Mouse (Mus musculus) midbrain, embryonic 10.5 days (tissue): ENCODE results near the gene Wwc2. TPM values are rescaled to one million over a fixed set of nuclear protein-coding genes. Genes with fewer than 3 reads are reported as not detected.

Experiments
- DNase-seq: peaks from one replicate; pipeline ENCODE4 v3.0.0-alpha.2; 2017; ENCODE audit warnings: low spot score
- H3K27ac ChIP-seq: fragments of 300-500 bp; sonication (generic); replicated peaks from 2 replicates; pipeline ENCODE4 v1.5.1; 2016; ENCODE audit warnings: mild to moderate bottlenecking
- H3K27me3 ChIP-seq: fragments of 300-500 bp; sonication (generic); 2 replicates; pipeline ENCODE4 v1.6.1; 2016; ENCODE audit warnings: low read depth, mild to moderate bottlenecking; ENCODE audit not compliant: poor library complexity, severe bottlenecking
- H3K36me3 ChIP-seq: fragments of 300-500 bp; sonication (generic); 2 replicates; pipeline ENCODE4 v1.6.1; 2016; ENCODE audit warnings: mild to moderate bottlenecking, moderate library complexity
- H3K4me1 ChIP-seq: fragments of 300-500 bp; sonication (generic); 2 replicates; pipeline ENCODE4 v1.6.1; 2016
- H3K4me3 ChIP-seq: fragments of 300-500 bp; sonication (generic); 2 replicates; pipeline ENCODE4 v1.5.1; 2016; ENCODE audit warnings: mild to moderate bottlenecking, moderate library complexity
- H3K9me3 ChIP-seq: fragments of 300-500 bp; sonication (generic); replicated peaks from 2 replicates; pipeline ENCODE4 v1.6.1; 2016; ENCODE audit warnings: mild to moderate bottlenecking
- WGBS: fragments of 180-500 bp; shearing (Covaris S2); methylation state at CpG from one replicate; pipeline ENCODE4 v1.1.7; 2016; 5-methylcytosine and 5-hydroxymethylcytosine counted together
- polyA plus RNA-seq: library from polyadenylated mRNA; unstranded; fragments of >200 nt; fragmentation: Nextera tagmentation; extraction: Ambion mirVana; gene quantifications from 2 replicates; pipeline ENCODE4 v1.2.1, GENCODE M21; 2016

Wwc2 gene
- polyA plus RNA-seq, 1 experiment from 2014 or later: 7.1 TPM

- Histone ChIP-seq H3K36me3 (no peaks in the 10 kb centered on the region), H3K27me3 (no peaks in the 10 kb centered on the region), H3K27ac (no peak overlapping the region), H3K4me1 (no peaks in the 10 kb centered on the region), H3K9me3 (no peaks in the 10 kb centered on the region), H3K4me3 (no peak overlapping the region)
- 81% methylated on average over 7 of the region's 7 CpGs for WGBS
- DNase-seq: peak; percentile 28
Observed at GRCm38 (mm10) chr8:47951380-47951932, 39.3 kb downstream of the Wwc2 start.

DNA sequence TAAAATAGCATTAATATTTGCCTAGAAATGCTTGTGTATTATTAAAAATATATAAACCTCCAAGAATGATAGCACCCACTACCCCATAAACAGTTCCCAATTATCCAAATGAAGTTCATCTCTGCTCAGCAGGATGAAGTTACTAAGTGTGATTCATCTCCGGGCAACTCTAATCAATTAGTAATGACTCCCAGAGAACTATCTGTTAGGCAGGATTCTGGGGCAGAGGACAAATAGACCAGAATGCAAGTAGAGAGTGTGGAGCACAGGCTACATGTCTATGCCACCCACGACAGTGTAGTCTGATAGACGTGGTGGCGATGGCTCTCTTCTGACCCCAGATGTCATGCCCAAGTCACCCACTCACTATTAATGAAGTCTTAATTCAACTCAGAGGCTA lies 41.9 kb downstream of the Wwc2 start:
- Histone ChIP-seq H3K4me3 (no peak overlapping the region), H3K36me3 (no peaks in the 10 kb centered on the region), H3K27ac (no peak overlapping the region), H3K27me3 (no peaks in the 10 kb centered on the region), H3K4me1 (no peaks in the 10 kb centered on the region), H3K9me3 (no peaks in the 10 kb centered on the region)
- 89% methylated on average over 4 of the region's 4 CpGs for WGBS
- DNase-seq: no peak

DNA sequence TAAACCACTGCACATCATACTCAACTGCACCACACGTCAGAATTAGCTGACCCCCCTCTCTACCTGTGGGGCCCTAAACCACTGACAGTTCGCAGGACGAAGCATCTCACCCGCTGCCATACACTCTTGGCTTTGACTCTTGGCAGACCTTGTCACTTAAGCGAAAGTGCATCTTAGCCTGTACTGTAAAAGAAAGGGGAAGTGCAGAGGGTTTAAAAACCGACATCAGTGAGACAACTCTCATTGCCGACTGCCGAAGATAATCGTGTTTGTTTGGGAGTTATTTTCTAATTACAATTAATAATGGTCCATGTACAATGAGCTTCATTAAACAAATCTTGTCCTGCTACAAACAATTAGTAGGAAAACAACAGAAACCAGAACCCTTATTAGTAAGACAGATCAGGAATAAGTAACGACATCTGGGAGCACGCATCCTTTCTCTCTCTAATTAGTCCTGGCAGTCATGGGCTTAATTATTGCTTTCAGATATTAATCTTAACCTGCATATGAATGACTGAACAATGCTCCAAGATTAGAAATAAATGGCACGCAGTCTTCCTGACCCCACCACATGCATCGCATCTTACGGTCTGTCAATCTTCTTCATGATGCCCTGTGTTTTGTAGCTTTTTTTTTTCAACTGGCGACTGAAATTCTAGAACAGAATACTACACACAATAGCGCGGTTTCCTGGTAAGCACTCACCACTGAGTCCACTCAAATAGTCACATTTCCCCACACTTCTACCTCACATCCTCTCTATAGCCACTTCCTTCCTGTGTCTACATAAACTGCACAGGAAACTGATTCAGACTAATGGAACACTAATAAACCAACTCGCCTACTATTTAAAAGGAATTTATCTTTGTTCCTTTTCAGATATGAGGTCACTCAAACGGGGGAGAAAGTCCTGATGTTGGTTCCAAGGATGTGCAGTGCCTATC lies 42.8 kb downstream of the Wwc2 start:
- Histone ChIP-seq H3K4me3 (no peak overlapping the region), H3K27ac (no peak overlapping the region), H3K9me3 (no peaks in the 10 kb centered on the region), H3K27me3 (no peaks in the 10 kb centered on the region), H3K4me1 (no peaks in the 10 kb centered on the region), H3K36me3 (no peaks in the 10 kb centered on the region)
- DNase-seq: no peak
- WGBS: 88% methylated on average over 19 of the region's 19 CpGs

GRCm38 (mm10) chr8:47943049-47943448 lies 47.7 kb downstream of the Wwc2 start:
- no peak overlapping the region for H3K27ac ChIP-seq
- WGBS: 61% methylated on average over 10 of the region's 10 CpGs
- 0 out of 2 replicates have a peak, but pooled peaks cover 3% of the 10 kb centered on the region for H3K4me1 ChIP-seq
- no peaks in the 10 kb centered on the region for H3K27me3 ChIP-seq
- no peak overlapping the region for H3K4me3 ChIP-seq
- no peaks in the 10 kb centered on the region for H3K36me3 ChIP-seq
- DNase-seq: no peak
- no peaks in the 10 kb centered on the region for H3K9me3 ChIP-seq

- H3K4me3 ChIP-seq: no peak overlapping the region
- no peaks in the 10 kb centered on the region for H3K36me3 ChIP-seq
- H3K4me1 ChIP-seq: peaks cover 6% of the 10 kb centered on the region; the same call in 1 of the 2 replicates
- 0 out of 2 replicates have a peak overlapping the region, but pooled peaks have one; percentile 2 for H3K27ac ChIP-seq
- no peaks in the 10 kb centered on the region for H3K27me3 ChIP-seq
- 92% methylated on average over 4 of the region's 5 CpGs for WGBS
- DNase-seq: no peak
- H3K9me3 ChIP-seq: no peaks in the 10 kb centered on the region
Observed at GRCm38 (mm10) chr8:47941028-47941427, 49.7 kb downstream of the Wwc2 start.

GRCm38 (mm10) chr8:47939933-47940870 lies 50.5 kb downstream of the Wwc2 start:
- WGBS: 86% methylated on average over 10 of the region's 10 CpGs
- Histone ChIP-seq H3K27ac (0 out of 2 replicates have a peak overlapping the region, but pooled peaks have one; percentile 2), H3K9me3 (no peaks in the 10 kb centered on the region), H3K36me3 (no peaks in the 10 kb centered on the region), H3K4me3 (no peak overlapping the region), H3K27me3 (no peaks in the 10 kb centered on the region), H3K4me1 (peaks cover 7% of the 10 kb centered on the region; the same call in 1 of the 2 replicates)
- no peak for DNase-seq

DNA sequence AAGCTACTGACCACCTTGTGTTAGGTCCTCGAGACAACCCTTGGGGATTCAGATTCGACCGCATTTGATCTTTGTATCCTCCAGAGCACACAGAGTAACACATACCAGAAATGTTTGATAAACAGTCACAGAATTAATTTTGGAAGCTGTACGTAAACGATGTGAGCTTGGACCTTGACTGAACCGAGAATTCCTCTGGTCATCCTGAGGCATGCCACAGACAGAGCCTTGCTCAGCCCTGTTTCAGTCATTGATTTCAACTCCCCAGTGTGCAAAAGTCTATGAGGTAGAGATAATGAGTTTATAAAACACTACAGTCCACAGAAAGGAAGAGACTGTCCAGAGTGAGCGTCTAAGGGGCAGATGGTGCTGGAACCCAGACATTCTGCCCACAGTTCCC lies 51.5 kb downstream of the Wwc2 start:
- 87% methylated on average over 7 of the region's 7 CpGs for WGBS

DNA sequence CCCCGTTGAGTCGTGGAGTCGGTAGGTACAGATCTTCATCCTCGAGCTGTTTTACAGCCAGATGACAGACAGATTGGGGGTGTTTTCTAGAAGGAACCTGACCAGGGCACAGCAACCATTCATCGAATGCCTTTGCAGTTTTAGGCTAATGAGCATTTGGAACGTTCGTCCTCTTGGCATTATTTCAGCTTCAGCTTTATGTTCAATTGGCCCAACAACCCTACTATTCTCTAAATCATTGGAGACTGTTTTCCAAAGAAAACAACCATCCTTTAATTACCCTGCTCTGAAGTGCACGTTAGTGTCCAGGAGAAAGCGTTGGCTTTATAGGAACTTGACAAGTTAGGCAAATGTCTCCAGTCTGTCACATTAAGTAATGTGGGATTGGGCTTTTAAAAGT lies 54.3 kb downstream of the Wwc2 start:
- no peaks in the 10 kb centered on the region for H3K9me3 ChIP-seq
- no peak overlapping the region for H3K4me3 ChIP-seq
- WGBS: 76% methylated on average over 9 of the region's 9 CpGs
- H3K27ac ChIP-seq: no peak overlapping the region
- H3K27me3 ChIP-seq: no peaks in the 10 kb centered on the region
- DNase-seq: no peak
- H3K4me1 ChIP-seq: peaks cover 27% of the 10 kb centered on the region
- no peaks in the 10 kb centered on the region for H3K36me3 ChIP-seq

More for the DNA sequence above, 51.5 kb downstream of the Wwc2 start:
- H3K4me1 ChIP-seq: peaks cover 8% of the 10 kb centered on the region; the same call in 1 of the 2 replicates
- H3K9me3 ChIP-seq: no peaks in the 10 kb centered on the region
- no peak overlapping the region for H3K27ac ChIP-seq
- no peak for DNase-seq
- no peaks in the 10 kb centered on the region for H3K27me3 ChIP-seq
- H3K4me3 ChIP-seq: no peak overlapping the region
- no peaks in the 10 kb centered on the region for H3K36me3 ChIP-seq

- H3K4me1 ChIP-seq: peaks cover 27% of the 10 kb centered on the region
- 83% methylated on average over 5 of the region's 5 CpGs for WGBS
- no peak overlapping the region for H3K4me3 ChIP-seq
- H3K36me3 ChIP-seq: no peaks in the 10 kb centered on the region
- DNase-seq: no peak
- H3K27me3 ChIP-seq: no peaks in the 10 kb centered on the region
- no peak overlapping the region for H3K27ac ChIP-seq
- no peaks in the 10 kb centered on the region for H3K9me3 ChIP-seq
Observed at GRCm38 (mm10) chr8:47935461-47935860, 55.3 kb downstream of the Wwc2 start.

- DNase-seq: no peak
- no peaks in the 10 kb centered on the region for H3K9me3 ChIP-seq
- H3K27me3 ChIP-seq: no peaks in the 10 kb centered on the region
- 93% methylated on average over 3 of the region's 3 CpGs for WGBS
- H3K4me3 ChIP-seq: no peak overlapping the region
- H3K27ac ChIP-seq: no peak overlapping the region
- H3K36me3 ChIP-seq: no peaks in the 10 kb centered on the region
- H3K4me1 ChIP-seq: peaks cover 27% of the 10 kb centered on the region
Observed at GRCm38 (mm10) chr8:47933087-47933486, 57.6 kb downstream of the Wwc2 start.

- WGBS: 59% methylated on average over 16 of the region's 16 CpGs
- no peaks in the 10 kb centered on the region for H3K9me3 ChIP-seq
- peak overlapping the region; percentile 18; the same call in 1 of the 2 replicates for H3K27ac ChIP-seq
- peak; percentile 25 for DNase-seq
- H3K4me1 ChIP-seq: peaks cover 27% of the 10 kb centered on the region
- no peak overlapping the region for H3K4me3 ChIP-seq
- no peaks in the 10 kb centered on the region for H3K27me3 ChIP-seq
- no peaks in the 10 kb centered on the region for H3K36me3 ChIP-seq
Observed at GRCm38 (mm10) chr8:47932028-47932790, 58.5 kb downstream of the Wwc2 start.

DNA sequence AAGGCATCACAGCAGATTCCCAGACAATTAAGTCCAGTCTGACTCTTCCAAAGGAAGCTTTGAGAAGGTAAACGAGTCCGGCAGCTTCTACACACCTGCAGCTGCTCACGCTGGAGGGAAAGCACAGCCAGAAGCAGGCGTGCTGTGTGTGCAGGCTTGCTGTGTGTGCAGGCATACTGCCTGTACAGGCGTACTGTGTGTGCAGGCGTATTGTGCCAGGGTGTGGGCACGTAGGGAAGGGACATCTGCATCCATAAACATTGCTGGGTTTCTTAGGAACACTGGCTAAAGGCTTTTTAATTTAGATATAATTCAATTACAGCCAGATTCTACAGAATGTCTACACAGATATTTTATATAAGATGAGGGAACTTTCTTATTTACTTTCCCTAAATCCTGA lies 59.4 kb downstream of the Wwc2 start:
- no peak for DNase-seq
- no peak overlapping the region for H3K27ac ChIP-seq

More for the DNA sequence above, 59.4 kb downstream of the Wwc2 start:
- no peak overlapping the region for H3K4me3 ChIP-seq
- H3K4me1 ChIP-seq: peaks cover 27% of the 10 kb centered on the region
- no peaks in the 10 kb centered on the region for H3K9me3 ChIP-seq
- 93% methylated on average over 7 of the region's 7 CpGs for WGBS
- H3K27me3 ChIP-seq: no peaks in the 10 kb centered on the region
- H3K36me3 ChIP-seq: no peaks in the 10 kb centered on the region
